Mouse (Mus musculus) heart, embryonic 14.5 days (tissue): ENCODE results near the gene Arfrp1. TPM values are rescaled to one million over a fixed set of nuclear protein-coding genes. Genes with fewer than 3 reads are reported as not detected.

ENCODE experiments used
- ATAC-seq: fragments of 200-750 bp; cut with Nextera tagmentation; 2 replicates; pipeline ENCODE4 v1.8.0; 2017; ENCODE audit warnings: low read depth, moderate TSS enrichment; ENCODE audit not compliant: insufficient number of reproducible peaks, insufficient read depth, low FRiP score
- H3K27ac ChIP-seq, 2 experiments: fragments of 200-500 bp in 1 of 2; fragments of 300-500 bp in 1 of 2; sonication (generic) in 1 of 2; replicated peaks in 1 of 2; 2 replicates each; pipeline ENCODE4 v1.5.1; 2012 to 2014; ENCODE audit warnings: low read depth in 2 of 2, low read length in 2 of 2, control low read depth in 1 of 2, mild to moderate bottlenecking in 1 of 2, mixed read lengths in 1 of 2; ENCODE audit not compliant: control insufficient read depth in 1 of 2, insufficient read depth in 1 of 2
- H3K27me3 ChIP-seq: fragments of 300-500 bp; sonication (generic); 2 replicates; pipeline ENCODE4 v1.6.1; 2014; ENCODE audit warnings: mild to moderate bottlenecking, low read length, control low read depth; ENCODE audit not compliant: control insufficient read depth, insufficient read depth
- H3K36me3 ChIP-seq: fragments of 300-500 bp; sonication (generic); 2 replicates; pipeline ENCODE4 v1.6.1; 2014; ENCODE audit warnings: mild to moderate bottlenecking, control low read depth, low read length, mixed read lengths; ENCODE audit not compliant: control insufficient read depth, insufficient read depth
- H3K4me1 ChIP-seq, 2 experiments: fragments of 200-500 bp in 1 of 2; fragments of 300-500 bp in 1 of 2; sonication (generic) in 1 of 2; 2 replicates each; pipeline ENCODE4 v1.6.1; 2012 to 2014; ENCODE audit warnings: low read length in 2 of 2, control low read depth in 1 of 2, mixed read lengths in 1 of 2; ENCODE audit not compliant: control insufficient read depth in 2 of 2, insufficient read depth in 2 of 2
- H3K4me2 ChIP-seq: fragments of 300-500 bp; sonication (generic); 2 replicates; pipeline ENCODE4 v1.6.1; 2014; ENCODE audit warnings: mild to moderate bottlenecking, low read length
- H3K4me3 ChIP-seq, 2 experiments: fragments of 200-500 bp in 1 of 2; fragments of 300-500 bp in 1 of 2; sonication (generic) in 1 of 2; 2 replicates each; pipeline ENCODE4 v1.5.1; 2012 to 2014; ENCODE audit warnings: low read length in 2 of 2, mild to moderate bottlenecking in 2 of 2, control low read depth in 1 of 2, low read depth in 1 of 2, moderate library complexity in 1 of 2; ENCODE audit not compliant: control insufficient read depth in 1 of 2, insufficient read depth in 1 of 2
- H3K9ac ChIP-seq: fragments of 300-500 bp; sonication (generic); 2 replicates; pipeline ENCODE4 v1.6.1; 2014; ENCODE audit warnings: mild to moderate bottlenecking, low read length
- H3K9me3 ChIP-seq: fragments of 300-500 bp; sonication (generic); 2 replicates; pipeline ENCODE4 v1.6.1; 2016; ENCODE audit warnings: low read length, control low read depth; ENCODE audit not compliant: control insufficient read depth
- WGBS: fragments of 180-500 bp; shearing (Covaris S2); extraction: QIAGEN DNeasy Blood & Tissue Kit; methylation state at CpG from one replicate; pipeline ENCODE4 v1.1.7; 2014; 5-methylcytosine and 5-hydroxymethylcytosine counted together
- polyA plus RNA-seq: library from polyadenylated mRNA; unstranded; fragments of >200 nt; fragmentation: Nextera tagmentation; extraction: Ambion mirVana; gene quantifications from 2 replicates; pipeline ENCODE4 v1.2.1, GENCODE M21; 2014

Gene Arfrp1
- polyA plus RNA-seq, 1 experiment from 2014 or later, result 42.8 TPM

DNA sequence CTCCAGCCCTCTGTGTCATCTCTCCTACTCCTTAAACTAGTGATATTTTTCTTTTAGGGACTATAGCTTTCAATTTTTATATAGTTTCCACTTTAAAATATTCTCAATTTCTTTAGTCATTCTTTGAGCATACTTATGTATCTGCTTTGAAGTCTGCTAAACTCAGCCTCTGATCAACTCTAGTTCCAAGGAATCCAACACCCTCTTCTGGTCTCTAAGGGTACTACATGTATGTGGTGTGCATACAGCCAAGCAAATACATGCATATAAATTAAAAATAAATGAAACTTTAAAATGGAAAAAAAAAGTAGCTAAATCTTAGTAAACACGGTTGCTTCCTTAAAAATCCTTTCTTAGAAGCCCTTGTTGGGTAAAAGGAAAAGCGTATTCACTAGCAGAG lies 10.6 kb upstream of the Arfrp1 start:
- Histone ChIP-seq H3K27ac (no peak overlapping the region), H3K4me1 (no peaks in the 10 kb centered on the region), H3K9ac (no peak overlapping the region), H3K36me3 (peaks cover 30% of the 10 kb centered on the region), H3K9me3 (no peaks in the 10 kb centered on the region), H3K27me3 (no peaks in the 10 kb centered on the region), H3K4me2 (no peak overlapping the region), H3K4me3 (no peak overlapping the region)
- WGBS, result 91% methylated on average over 2 of the region's 2 CpGs
- no peak for ATAC-seq

DNA sequence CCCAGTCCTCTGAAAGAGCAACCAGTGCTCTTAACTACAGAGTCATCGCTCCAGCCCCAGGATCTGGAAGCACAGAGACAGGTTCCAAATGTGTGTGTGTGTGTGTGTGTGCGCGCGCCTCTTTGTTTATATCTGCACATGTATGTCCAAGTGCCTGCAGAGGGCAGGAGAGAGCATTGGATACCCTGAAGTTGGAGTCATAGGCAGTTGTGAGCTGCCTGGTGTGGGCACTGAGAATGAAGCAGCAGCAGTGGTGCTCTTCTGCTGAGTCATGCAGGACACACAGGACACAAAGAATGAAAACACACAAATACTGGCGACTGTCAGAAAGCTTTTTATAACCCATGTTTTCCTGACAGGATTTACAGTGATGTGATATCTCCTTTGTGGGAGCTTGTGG lies 4.8 kb upstream of the Arfrp1 start:
- no peak for ATAC-seq
- H3K4me3 ChIP-seq, result no peak overlapping the region
- H3K27ac ChIP-seq, result no peak overlapping the region
- H3K4me1 ChIP-seq, result peaks cover 0 to 22% of the 10 kb centered on the region in 2 experiments; a peak in 3 of 4 replicates
- no peak overlapping the region for H3K9ac ChIP-seq
- 91% methylated on average over 5 of the region's 5 CpGs for WGBS
- peaks cover 31% of the 10 kb centered on the region for H3K36me3 ChIP-seq
- H3K27me3 ChIP-seq, result no peaks in the 10 kb centered on the region
- no peak overlapping the region for H3K4me2 ChIP-seq
- no peaks in the 10 kb centered on the region for H3K9me3 ChIP-seq

DNA sequence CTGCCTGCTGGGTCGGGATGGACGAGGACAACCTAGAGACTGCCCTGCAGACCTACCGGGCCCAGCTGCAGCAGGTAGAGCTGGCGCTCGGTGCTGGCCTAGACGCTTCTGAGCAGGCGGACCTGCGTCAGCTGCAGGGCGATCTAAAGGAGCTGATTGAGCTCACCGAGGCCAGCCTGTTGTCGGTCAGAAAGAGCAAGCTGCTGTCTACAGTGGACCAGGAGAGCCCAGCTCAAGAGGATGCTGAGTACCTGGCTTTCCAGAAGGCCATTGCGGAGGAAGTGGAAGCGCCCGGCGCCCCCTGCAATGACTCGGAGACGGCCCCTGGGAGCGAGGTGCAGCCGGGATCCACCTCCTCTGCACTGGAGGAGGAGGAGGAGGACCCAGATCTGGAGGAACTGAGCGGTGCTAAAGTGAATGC lies 461 bp upstream of the Arfrp1 start:
- H3K27ac ChIP-seq, result peak overlapping the region; percentile 85 to 90
- H3K27me3 ChIP-seq, result no peaks in the 10 kb centered on the region
- H3K9ac ChIP-seq, result peak overlapping the region; percentile 93
- H3K9me3 ChIP-seq, result no peaks in the 10 kb centered on the region
- H3K4me3 ChIP-seq, result peak overlapping the region; percentile 73 to 93
- WGBS, result 0% methylated on average over 20 of the region's 20 CpGs
- peaks cover 58% of the 10 kb centered on the region for H3K36me3 ChIP-seq
- H3K4me1 ChIP-seq, result peaks cover 3 to 31% of the 10 kb centered on the region in 2 experiments
- H3K4me2 ChIP-seq, result peak overlapping the region; percentile 97
- peak; percentile 28 for ATAC-seq

DNA sequence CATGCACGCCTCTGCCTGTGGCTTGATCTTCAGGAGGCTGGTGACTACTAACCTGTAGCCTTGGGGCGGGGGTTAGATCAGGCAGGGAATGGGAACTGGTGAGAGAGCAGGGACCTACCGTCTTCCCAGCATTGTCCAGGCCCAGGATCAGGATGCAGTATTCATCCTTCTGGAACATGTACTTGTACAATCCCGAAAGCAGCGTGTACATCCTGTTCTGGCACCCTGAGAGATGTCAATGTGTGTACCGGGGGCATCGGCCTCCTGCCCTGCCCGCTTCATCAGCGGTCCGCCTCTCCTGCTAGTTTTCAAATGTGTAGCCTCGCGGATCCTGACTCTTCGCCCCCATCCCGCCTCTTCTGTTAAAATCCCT lies 731 bp downstream of the Arfrp1 start:
- Histone ChIP-seq H3K27ac (peak overlapping the region; percentile 64 to 90; a peak in 2 of 4 replicates), H3K9ac (peak overlapping the region; percentile 93), H3K36me3 (peaks cover 59% of the 10 kb centered on the region), H3K4me3 (peak overlapping the region; percentile 73 to 93), H3K27me3 (no peaks in the 10 kb centered on the region), H3K4me2 (peak overlapping the region; percentile 97), H3K4me1 (peaks cover 3 to 31% of the 10 kb centered on the region in 2 experiments), H3K9me3 (no peaks in the 10 kb centered on the region)
- WGBS, result 9% methylated on average over 14 of the region's 14 CpGs
- no peak for ATAC-seq

DNA sequence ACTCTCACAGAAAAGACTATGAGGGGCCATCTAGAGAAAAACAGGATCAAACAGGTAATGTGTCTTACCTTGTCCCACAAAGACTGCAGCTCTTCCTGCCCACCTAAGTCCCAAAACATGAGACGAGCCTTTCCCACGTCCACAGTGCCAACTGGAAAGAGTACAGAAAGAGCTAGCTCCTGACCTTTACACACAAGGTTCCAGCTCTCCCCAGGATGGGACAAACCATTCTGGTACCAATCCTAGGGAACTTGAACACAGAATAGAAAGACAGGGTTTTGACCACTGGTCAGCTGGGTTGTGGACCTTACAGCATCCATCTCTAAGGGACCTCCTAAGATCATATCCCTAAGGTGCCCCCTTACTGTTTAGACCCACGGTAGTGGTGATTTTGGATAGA lies 1.3 kb downstream of the Arfrp1 start:
- whole genome bisulfite sequencing, result 78% methylated on average over 3 of the region's 3 CpGs
- Histone ChIP-seq H3K27ac (no peak overlapping the region), H3K9ac (peak overlapping the region; percentile 93), H3K4me2 (peak overlapping the region; percentile 97), H3K4me3 (peak overlapping the region in 1 of 2 experiments; percentile 93; a peak in 1 of 4 replicates), H3K9me3 (no peaks in the 10 kb centered on the region), H3K4me1 (peaks cover 3 to 31% of the 10 kb centered on the region in 2 experiments), H3K27me3 (no peaks in the 10 kb centered on the region), H3K36me3 (peaks cover 60% of the 10 kb centered on the region)
- no peak for ATAC-seq

DNA sequence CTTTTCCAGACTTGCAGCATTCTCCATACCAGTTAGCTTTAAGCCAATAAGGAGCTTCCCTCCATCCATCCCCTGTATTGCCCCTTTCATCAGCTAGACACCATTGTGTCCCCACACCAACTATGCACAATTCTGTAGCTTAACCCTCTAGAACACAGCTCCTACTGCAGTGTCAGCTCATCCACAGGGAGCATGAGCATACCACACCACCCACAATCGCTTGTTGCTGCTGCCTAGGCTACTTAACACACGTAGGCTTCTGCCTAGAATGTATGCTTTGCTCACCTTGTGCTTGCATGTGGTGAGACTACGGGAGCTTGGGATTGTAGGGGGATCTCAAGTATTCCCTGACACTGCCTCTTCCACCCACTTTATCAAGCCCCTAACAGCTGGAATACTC lies 8.4 kb downstream of the Arfrp1 start:
- Histone ChIP-seq H3K27ac (no peak overlapping the region), H3K9me3 (no peaks in the 10 kb centered on the region), H3K4me1 (no peaks in the 10 kb centered on the region), H3K4me2 (no peak overlapping the region), H3K36me3 (peaks cover 99% of the 10 kb centered on the region), H3K9ac (no peak overlapping the region), H3K27me3 (no peaks in the 10 kb centered on the region), H3K4me3 (no peak overlapping the region)
- no peak for ATAC-seq
- 68% methylated on average over 3 of the region's 3 CpGs for WGBS

DNA sequence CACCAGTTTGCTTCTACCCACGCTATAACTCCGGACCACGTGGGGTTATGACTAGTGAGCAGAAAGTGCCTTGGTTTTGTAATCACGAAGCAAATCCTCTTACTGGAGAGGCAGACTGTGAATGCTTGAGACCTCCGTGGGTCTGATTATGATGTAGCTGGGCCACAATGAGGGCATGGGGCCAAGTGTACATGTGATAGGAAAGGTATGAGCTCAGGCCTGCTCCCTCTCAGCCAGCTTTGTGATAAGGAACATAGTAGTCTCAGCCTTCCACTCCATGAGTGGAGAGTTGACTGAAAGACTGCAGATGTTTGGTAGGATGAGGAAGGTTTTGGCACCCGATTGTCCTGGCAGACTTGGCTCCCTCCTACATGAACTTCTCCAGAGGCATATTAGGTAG lies 22.4 kb downstream of the Arfrp1 start:
- WGBS, result 35% methylated on average over 6 of the region's 6 CpGs
- H3K9ac ChIP-seq, result no peak overlapping the region
- peak overlapping the region; percentile 52 to 82 for H3K27ac ChIP-seq
- H3K4me2 ChIP-seq, result 0 out of 2 replicates have a peak overlapping the region, but pooled peaks have one; percentile 9
- H3K27me3 ChIP-seq, result no peaks in the 10 kb centered on the region
- no peak overlapping the region for H3K4me3 ChIP-seq
- peak; percentile 82 for ATAC-seq
- H3K4me1 ChIP-seq, result peaks cover 11 to 17% of the 10 kb centered on the region in 2 experiments; a peak in 3 of 4 replicates
- H3K9me3 ChIP-seq, result no peaks in the 10 kb centered on the region
- peaks cover 72% of the 10 kb centered on the region for H3K36me3 ChIP-seq

DNA sequence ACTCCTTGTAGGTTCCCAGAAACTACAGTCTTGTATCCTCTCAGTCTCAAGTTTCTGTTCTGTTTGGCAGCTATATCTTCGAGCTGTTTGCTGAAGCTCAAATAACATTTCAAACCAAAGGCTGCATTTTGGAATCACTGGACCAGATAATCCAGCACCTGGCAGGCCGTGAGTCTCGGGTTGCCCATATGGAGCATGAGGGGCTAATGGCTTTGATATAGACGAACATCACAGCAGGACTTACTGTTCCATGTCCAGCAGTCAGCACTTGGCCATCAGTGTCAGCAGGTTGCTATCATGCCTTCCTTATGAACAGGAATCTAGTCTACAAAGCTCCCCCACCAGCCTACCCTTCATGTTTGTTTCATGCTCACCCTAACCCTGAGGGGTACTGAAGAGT lies 24.8 kb downstream of the Arfrp1 start:
- Histone ChIP-seq H3K9ac (no peak overlapping the region), H3K36me3 (peaks cover 72% of the 10 kb centered on the region)
- WGBS, result 85% methylated on average over 4 of the region's 4 CpGs

More for the DNA sequence above, 24.8 kb downstream of the Arfrp1 start:
- Histone ChIP-seq H3K4me2 (no peak overlapping the region), H3K4me3 (no peak overlapping the region), H3K27ac (no peak overlapping the region), H3K4me1 (peaks cover 11 to 17% of the 10 kb centered on the region in 2 experiments; a peak in 3 of 4 replicates), H3K9me3 (no peaks in the 10 kb centered on the region), H3K27me3 (no peaks in the 10 kb centered on the region)
- ATAC-seq, result no peak
